Mouse (Mus musculus): ENCODE results near the gene Srrm2. TPM values are rescaled to one million over a fixed set of nuclear protein-coding genes. Genes with fewer than 3 reads are reported as not detected.

Gene Srrm2
- polyA plus RNA-seq, 1 experiment from 2014 or later: 501 TPM

- no peak overlapping the region for H3K4me2 ChIP-seq
- WGBS: 97% methylated on average over 25 of the region's 25 CpGs
- no peaks in the 10 kb centered on the region for H3K9me3 ChIP-seq
- ATAC-seq (ENCODE audit: insufficient read depth, low FRiP score, low read depth): no peak
- H3K36me3 ChIP-seq: peaks cover 98% of the 10 kb centered on the region
- H3K27ac ChIP-seq: no peak overlapping the region
- H3K4me1 ChIP-seq: no peaks in the 10 kb centered on the region
- no peaks in the 10 kb centered on the region for H3K27me3 ChIP-seq (replicated peaks)
- no peak overlapping the region for H3K9ac ChIP-seq
- H3K4me3 ChIP-seq (replicated peaks): no peak overlapping the region
Measured at GRCm38 (mm10) chr17:23819235-23819634, 28.9 kb downstream of the Srrm2 start.

DNA sequence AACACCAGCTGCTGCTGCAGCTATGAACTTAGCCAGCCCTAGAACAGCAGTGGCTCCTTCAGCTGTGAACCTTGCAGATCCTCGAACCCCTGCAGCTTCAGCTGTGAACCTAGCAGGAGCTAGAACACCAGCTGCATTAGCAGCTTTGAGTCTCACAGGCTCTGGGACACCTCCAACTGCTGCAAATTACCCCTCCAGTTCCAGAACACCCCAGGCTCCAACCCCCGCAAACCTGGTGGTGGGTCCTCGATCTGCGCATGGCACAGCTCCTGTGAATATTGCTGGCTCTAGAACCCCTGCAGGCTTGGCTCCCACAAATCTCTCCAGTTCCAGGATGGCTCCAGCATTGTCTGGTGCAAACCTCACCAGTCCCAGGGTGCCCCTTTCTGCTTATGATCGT lies 30.4 kb downstream of the Srrm2 start:
- ATAC-seq (ENCODE audit: insufficient read depth, low FRiP score, low read depth): no peak
- Histone ChIP-seq H3K9ac (no peak overlapping the region), H3K9me3 (no peaks in the 10 kb centered on the region), H3K4me2 (no peak overlapping the region), H3K27me3 (replicated peaks) (no peaks in the 10 kb centered on the region), H3K4me3 (replicated peaks) (no peak overlapping the region), H3K27ac (no peak overlapping the region), H3K4me1 (no peaks in the 10 kb centered on the region), H3K36me3 (peaks cover 98% of the 10 kb centered on the region)
- 89% methylated on average over 5 of the region's 5 CpGs for WGBS

- 58% methylated on average over 6 of the region's 6 CpGs for WGBS
- Histone ChIP-seq H3K9me3 (no peaks in the 10 kb centered on the region), H3K4me3 (replicated peaks) (no peak overlapping the region), H3K4me1 (peaks cover 2% of the 10 kb centered on the region; the same call in 1 of the 2 replicates), H3K9ac (no peak overlapping the region), H3K36me3 (peaks cover 90% of the 10 kb centered on the region), H3K27me3 (replicated peaks) (no peaks in the 10 kb centered on the region), H3K27ac (no peak overlapping the region), H3K4me2 (no peak overlapping the region)
- no peak for ATAC-seq (ENCODE audit: insufficient read depth, low FRiP score, low read depth)
Measured at GRCm38 (mm10) chr17:23822094-23822493, 31.8 kb downstream of the Srrm2 start.

DNA sequence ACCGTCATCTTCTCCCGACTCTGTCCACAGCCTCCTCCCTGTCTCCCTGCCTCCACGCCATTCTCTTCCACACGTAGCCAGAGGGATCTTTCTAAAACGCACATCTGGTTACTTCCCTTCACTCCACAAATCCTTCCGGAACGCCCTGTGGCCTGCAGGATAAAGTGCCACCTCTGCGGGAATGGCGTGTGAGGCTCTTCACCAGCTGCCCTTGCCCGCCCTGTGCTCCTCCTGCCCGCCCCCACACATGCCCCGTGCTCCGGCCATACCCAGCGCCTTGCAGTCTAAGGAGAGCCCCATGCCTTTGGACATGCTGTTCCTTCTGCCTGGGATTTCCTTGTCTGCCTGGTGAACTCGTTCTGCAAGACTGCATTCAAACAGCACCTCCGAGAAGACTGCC lies 32.7 kb downstream of the Srrm2 start:
- H3K9me3 ChIP-seq: no peaks in the 10 kb centered on the region
- no peak overlapping the region for H3K27ac ChIP-seq
- H3K4me2 ChIP-seq: no peak overlapping the region
- no peak overlapping the region for H3K9ac ChIP-seq
- H3K27me3 ChIP-seq (replicated peaks): no peaks in the 10 kb centered on the region
- ATAC-seq (ENCODE audit: insufficient read depth, low FRiP score, low read depth): no peak
- 78% methylated on average over 16 of the region's 16 CpGs for WGBS
- H3K4me1 ChIP-seq: peaks cover 8% of the 10 kb centered on the region
- H3K36me3 ChIP-seq: peaks cover 81% of the 10 kb centered on the region
- no peak overlapping the region for H3K4me3 ChIP-seq (replicated peaks)

DNA sequence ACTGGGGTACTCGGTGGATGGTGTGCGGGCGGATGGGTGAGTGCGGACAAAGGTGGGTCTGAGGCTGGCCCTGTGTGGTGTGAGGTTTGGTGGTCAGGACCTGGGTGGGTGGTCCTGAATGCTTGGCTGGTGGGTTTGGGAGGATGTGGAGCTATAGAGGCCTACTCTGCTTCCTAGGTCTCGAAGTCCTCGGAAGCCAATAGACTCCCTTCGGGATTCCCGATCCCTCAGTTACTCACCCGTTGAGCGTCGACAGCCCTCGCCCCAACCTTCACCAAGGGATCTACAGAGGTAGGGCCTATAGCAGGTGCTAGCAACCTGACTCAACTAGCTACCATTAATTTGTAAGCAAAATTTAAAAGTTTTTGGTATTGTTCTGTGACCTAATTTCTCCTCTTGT lies 33.3 kb downstream of the Srrm2 start:
- Histone ChIP-seq H3K27me3 (replicated peaks) (no peaks in the 10 kb centered on the region), H3K4me2 (no peak overlapping the region), H3K4me3 (replicated peaks) (no peak overlapping the region), H3K9me3 (no peaks in the 10 kb centered on the region), H3K4me1 (peaks cover 8% of the 10 kb centered on the region), H3K36me3 (peaks cover 75% of the 10 kb centered on the region), H3K27ac (no peak overlapping the region), H3K9ac (no peak overlapping the region)
- no peak for ATAC-seq (ENCODE audit: insufficient read depth, low FRiP score, low read depth)
- 92% methylated on average over 12 of the region's 12 CpGs for WGBS

DNA sequence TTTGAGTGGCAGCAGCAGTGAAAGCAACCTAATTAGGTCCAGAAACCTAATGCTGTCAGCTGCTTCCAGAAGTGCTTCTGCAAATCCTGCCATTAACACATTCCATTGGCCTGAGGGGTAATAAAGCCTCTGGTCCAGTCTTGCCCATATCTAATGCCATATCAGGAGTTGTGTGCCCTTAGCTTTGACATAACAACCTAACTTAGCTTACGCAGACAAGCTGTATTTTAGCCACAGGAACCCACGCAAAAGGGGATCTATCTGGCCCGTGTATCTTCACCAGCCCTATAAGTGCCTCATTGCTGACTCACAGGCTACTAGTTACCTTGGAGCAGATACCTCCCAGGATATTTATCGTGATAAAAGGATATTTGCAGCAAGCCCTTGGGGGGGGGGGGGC lies 35.3 kb downstream of the Srrm2 start:
- no peaks in the 10 kb centered on the region for H3K27me3 ChIP-seq (replicated peaks)
- H3K36me3 ChIP-seq: peaks cover 55% of the 10 kb centered on the region
- H3K4me3 ChIP-seq (replicated peaks): no peak overlapping the region
- H3K9me3 ChIP-seq: no peaks in the 10 kb centered on the region
- 85% methylated on average over 4 of the region's 4 CpGs for WGBS
- no peak overlapping the region for H3K9ac ChIP-seq
- peaks cover 8% of the 10 kb centered on the region for H3K4me1 ChIP-seq
- H3K27ac ChIP-seq: no peak overlapping the region
- H3K4me2 ChIP-seq: no peak overlapping the region
- no peak for ATAC-seq (ENCODE audit: insufficient read depth, low FRiP score, low read depth)

DNA sequence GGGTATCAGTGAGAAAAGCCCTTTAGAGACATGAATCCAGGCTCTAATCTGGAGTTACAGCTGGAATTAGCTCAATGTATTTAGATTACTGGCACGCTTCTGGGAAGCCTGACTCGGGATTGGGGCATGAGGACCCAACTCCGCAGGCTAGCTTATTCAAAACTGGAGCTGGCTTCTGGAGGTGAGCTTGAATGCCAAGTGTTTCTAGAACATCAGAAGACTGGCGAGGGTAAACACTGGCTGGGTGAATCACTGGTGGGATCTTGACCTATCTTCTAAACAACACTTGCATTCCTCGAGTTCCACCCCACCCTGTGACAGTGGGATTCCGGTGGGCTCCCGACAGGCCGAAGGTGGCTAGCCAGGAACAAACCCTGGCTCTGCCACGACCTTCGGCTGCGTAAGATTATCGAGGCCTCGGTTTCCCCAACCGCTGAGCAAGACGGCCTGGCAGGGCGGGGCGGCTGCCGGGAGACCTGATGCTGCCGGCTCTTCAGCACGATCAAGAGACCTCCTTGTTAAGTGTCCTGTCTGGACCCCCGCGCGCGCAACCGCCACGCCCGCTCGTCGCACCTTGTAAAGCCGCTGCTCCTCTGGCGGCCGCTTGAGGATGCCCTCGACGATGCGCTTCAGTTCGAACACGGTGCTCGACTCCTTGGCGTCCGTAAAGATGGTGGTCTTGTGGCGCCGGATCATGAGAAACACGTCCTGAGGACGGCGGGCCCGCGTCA lies 38.1 kb downstream of the Srrm2 start:
- H3K27me3 ChIP-seq (replicated peaks): peaks cover 5% of the 10 kb centered on the region; the same call in 1 of the 2 replicates
- no peaks in the 10 kb centered on the region for H3K9me3 ChIP-seq
- peaks cover 8% of the 10 kb centered on the region for H3K4me1 ChIP-seq
- peak; percentile 63 for ATAC-seq (ENCODE audit: insufficient read depth, low FRiP score, low read depth)
- H3K4me2 ChIP-seq: peak overlapping the region; percentile 52
- peak overlapping the region; percentile 82 for H3K27ac ChIP-seq
- H3K36me3 ChIP-seq: peaks cover 27% of the 10 kb centered on the region
- WGBS: under 1% methylated on average over 47 of the region's 47 CpGs
- H3K9ac ChIP-seq: peak overlapping the region; percentile 56
- H3K4me3 ChIP-seq (replicated peaks): peak overlapping the region; percentile 67

GRCm38 (mm10) chr17:23829064-23829619 lies 38.8 kb downstream of the Srrm2 start, which contains the start of gene Elob:
Gene Elob (minus strand): TSS chr17:23829136.
- under 1% methylated on average over 32 of the region's 42 CpGs for WGBS
- Histone ChIP-seq H3K4me1 (peaks cover 8% of the 10 kb centered on the region), H3K9ac (peak within 1 kb of the TSS; percentile 56), H3K9me3 (no peaks in the 10 kb centered on the region), H3K27ac (peak within 1 kb of the TSS; percentile 95), H3K4me3 (replicated peaks) (peak within 1 kb of the TSS; percentile 67), H3K4me2 (peak within 1 kb of the TSS; percentile 52), H3K27me3 (replicated peaks) (peaks cover 5% of the 10 kb centered on the region), H3K36me3 (peaks cover 20% of the 10 kb centered on the region)
- ATAC-seq (ENCODE audit: insufficient read depth, low FRiP score, low read depth): peak; percentile 94

GRCm38 (mm10) chr17:23831201-23831600 lies 40.9 kb downstream of the Srrm2 start:
- 92% methylated on average over 1 of the region's 1 CpGs for WGBS
- ATAC-seq (ENCODE audit: insufficient read depth, low FRiP score, low read depth): no peak

DNA sequence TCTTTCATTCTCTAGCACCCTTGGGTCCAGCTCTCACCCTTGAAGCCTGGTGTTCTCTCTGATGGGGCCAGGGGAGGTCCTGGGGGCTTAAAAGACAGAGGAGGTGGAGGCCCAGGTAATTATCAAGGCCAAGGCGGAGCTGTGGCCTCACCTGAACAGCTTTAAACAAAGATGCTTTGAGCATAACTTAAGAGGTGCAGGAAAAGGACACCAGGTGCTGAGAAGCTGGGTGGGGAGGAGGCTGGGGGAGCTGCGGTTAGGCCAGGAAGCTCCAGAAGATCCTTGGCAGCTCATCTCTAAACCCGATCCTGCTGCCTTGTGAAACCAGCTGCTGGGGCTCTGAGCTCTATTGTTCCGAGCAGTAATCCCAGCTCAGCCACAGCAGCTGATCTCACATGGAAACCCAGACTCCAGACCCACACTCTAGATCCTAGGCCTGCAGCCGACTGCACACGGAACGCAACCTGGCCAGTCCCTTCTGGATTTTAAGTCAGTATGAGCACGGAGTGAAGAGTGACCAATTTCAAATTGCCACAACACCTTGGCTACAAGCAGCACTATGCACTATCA lies 45.8 kb downstream of the Srrm2 start, which contains the start of gene Prss33:
Prss33 (minus strand) TSS at position 51 of the 570 bp plus-strand sequence.
- Histone ChIP-seq H3K27ac (no peak within 1 kb of the TSS), H3K9me3 (no peaks in the 10 kb centered on the region), H3K4me2 (no peak within 1 kb of the TSS), H3K27me3 (replicated peaks) (peaks cover 5% of the 10 kb centered on the region), H3K4me3 (replicated peaks) (no peak within 1 kb of the TSS), H3K9ac (no peak within 1 kb of the TSS), H3K36me3 (no peaks in the 10 kb centered on the region), H3K4me1 (no peaks in the 10 kb centered on the region)
- ATAC-seq (ENCODE audit: insufficient read depth, low FRiP score, low read depth): no peak
- WGBS: 68% methylated on average over 8 of the region's 8 CpGs

More at GRCm38 (mm10) chr17:23831201-23831600, 40.9 kb downstream of the Srrm2 start:
- Histone ChIP-seq H3K9me3 (no peaks in the 10 kb centered on the region), H3K36me3 (0 out of 2 replicates have a peak, but pooled peaks cover 2% of the 10 kb centered on the region), H3K27me3 (replicated peaks) (peaks cover 5% of the 10 kb centered on the region), H3K4me1 (peaks cover 8% of the 10 kb centered on the region), H3K27ac (no peak overlapping the region), H3K4me3 (replicated peaks) (no peak overlapping the region), H3K9ac (no peak overlapping the region), H3K4me2 (no peak overlapping the region)

DNA sequence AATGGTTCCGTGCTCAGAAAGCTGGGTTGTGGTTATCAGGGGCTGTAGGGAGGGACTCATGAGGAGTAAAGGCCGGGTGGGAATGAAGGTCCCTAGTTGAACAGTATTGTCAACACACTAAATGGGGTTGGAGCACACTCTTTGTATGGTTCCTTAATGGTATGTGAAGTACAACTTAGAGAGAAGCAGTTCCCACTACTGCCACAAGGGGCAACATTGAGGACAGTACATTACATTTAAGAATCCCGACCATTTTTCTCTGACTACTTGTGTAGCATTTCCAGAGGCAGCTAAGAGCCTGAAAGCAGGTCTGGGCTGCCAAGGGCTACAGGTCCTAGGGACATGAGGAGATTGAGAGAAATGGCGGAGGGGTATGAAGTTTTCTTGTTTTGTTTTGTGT lies 50.8 kb downstream of the Srrm2 start:
- Histone ChIP-seq H3K4me2 (no peak overlapping the region), H3K4me3 (replicated peaks) (no peak overlapping the region), H3K9me3 (no peaks in the 10 kb centered on the region), H3K27me3 (replicated peaks) (no peaks in the 10 kb centered on the region), H3K9ac (no peak overlapping the region), H3K27ac (0 out of 2 replicates have a peak overlapping the region, but pooled peaks have one; percentile 11), H3K4me1 (no peaks in the 10 kb centered on the region), H3K36me3 (no peaks in the 10 kb centered on the region)
- WGBS: 32% methylated on average over 4 of the region's 4 CpGs
- ATAC-seq (ENCODE audit: insufficient read depth, low FRiP score, low read depth): no peak

Measured in stomach, embryonic 15.5 days (tissue).